Mouse (Mus musculus): ENCODE data around the gene Klhl26. TPM values are rescaled to one million over a fixed set of nuclear protein-coding genes. Genes with fewer than 3 reads are reported as not detected.

Gene Klhl26
- polyA plus RNA-seq, 1 experiment from 2014 or later: 19.3 TPM

- no peak for ATAC-seq
- 91% methylated on average over 6 of the region's 6 CpGs for WGBS
- H3K4me1 ChIP-seq (replicated peaks): no peaks in the 10 kb centered on the region
- H3K9me3 ChIP-seq: no peaks in the 10 kb centered on the region
- H3K4me2 ChIP-seq (replicated peaks): no peak overlapping the region
- no peak overlapping the region for H3K4me3 ChIP-seq (replicated peaks)
- H3K9ac ChIP-seq (replicated peaks): no peak overlapping the region
- no peak overlapping the region for H3K27ac ChIP-seq
- H3K27me3 ChIP-seq: peaks cover 4% of the 10 kb centered on the region; the same call in 1 of the 2 replicates
- no peaks in the 10 kb centered on the region for H3K36me3 ChIP-seq
Observed at GRCm38 (mm10) chr8:70457882-70458281, 18.9 kb downstream of the Klhl26 start.

GRCm38 (mm10) chr8:70456996-70457395 lies 19.8 kb downstream of the Klhl26 start:
- no peak overlapping the region for H3K4me3 ChIP-seq (replicated peaks)
- H3K27ac ChIP-seq: no peak overlapping the region
- 88% methylated on average over 1 of the region's 1 CpGs for WGBS
- peaks cover 8% of the 10 kb centered on the region for H3K36me3 ChIP-seq
- peaks cover 10% of the 10 kb centered on the region; the same call in 1 of the 2 replicates for H3K27me3 ChIP-seq
- H3K4me2 ChIP-seq (replicated peaks): no peak overlapping the region
- H3K9me3 ChIP-seq: no peaks in the 10 kb centered on the region
- no peak overlapping the region for H3K9ac ChIP-seq (replicated peaks)
- ATAC-seq: no peak
- H3K4me1 ChIP-seq (replicated peaks): no peaks in the 10 kb centered on the region

GRCm38 (mm10) chr8:70453852-70454251 lies 22.9 kb downstream of the Klhl26 start:
- no peak overlapping the region for H3K9ac ChIP-seq (replicated peaks)
- H3K27ac ChIP-seq: no peak overlapping the region
- ATAC-seq: no peak
- H3K4me3 ChIP-seq (replicated peaks): no peak overlapping the region
- H3K4me1 ChIP-seq (replicated peaks): no peaks in the 10 kb centered on the region
- no peaks in the 10 kb centered on the region for H3K9me3 ChIP-seq
- WGBS: 93% methylated on average over 5 of the region's 5 CpGs
- H3K36me3 ChIP-seq: peaks cover 26% of the 10 kb centered on the region
- peaks cover 11% of the 10 kb centered on the region; the same call in 1 of the 2 replicates for H3K27me3 ChIP-seq
- no peak overlapping the region for H3K4me2 ChIP-seq (replicated peaks)

GRCm38 (mm10) chr8:70452196-70452966 lies 24.4 kb downstream of the Klhl26 start:
- Histone ChIP-seq H3K27ac (no peak overlapping the region), H3K4me1 (replicated peaks) (no peaks in the 10 kb centered on the region), H3K9me3 (no peaks in the 10 kb centered on the region), H3K9ac (replicated peaks) (no peak overlapping the region), H3K4me3 (replicated peaks) (no peak overlapping the region), H3K36me3 (peaks cover 26% of the 10 kb centered on the region), H3K4me2 (replicated peaks) (no peak overlapping the region), H3K27me3 (peaks cover 11% of the 10 kb centered on the region; the same call in 1 of the 2 replicates)
- WGBS: 68% methylated on average over 52 of the region's 52 CpGs
- ATAC-seq: no peak

- H3K4me3 ChIP-seq (replicated peaks): no peak overlapping the region
- ATAC-seq: no peak
- 74% methylated on average over 19 of the region's 19 CpGs for WGBS
- no peak overlapping the region for H3K9ac ChIP-seq (replicated peaks)
- H3K4me1 ChIP-seq (replicated peaks): no peaks in the 10 kb centered on the region
- H3K9me3 ChIP-seq: no peaks in the 10 kb centered on the region
- H3K4me2 ChIP-seq (replicated peaks): no peak overlapping the region
- H3K36me3 ChIP-seq: peaks cover 26% of the 10 kb centered on the region
- H3K27me3 ChIP-seq: 0 out of 2 replicates have a peak, but pooled peaks cover 6% of the 10 kb centered on the region
- no peak overlapping the region for H3K27ac ChIP-seq
Observed at GRCm38 (mm10) chr8:70447639-70448420, 28.9 kb downstream of the Klhl26 start.

GRCm38 (mm10) chr8:70445988-70446387 lies 30.8 kb downstream of the Klhl26 start:
- H3K27me3 ChIP-seq: no peaks in the 10 kb centered on the region
- H3K9me3 ChIP-seq: no peaks in the 10 kb centered on the region
- H3K4me3 ChIP-seq (replicated peaks): no peak overlapping the region
- no peaks in the 10 kb centered on the region for H3K4me1 ChIP-seq (replicated peaks)
- 90% methylated on average over 1 of the region's 1 CpGs for WGBS
- H3K27ac ChIP-seq: no peak overlapping the region
- no peak for ATAC-seq
- H3K4me2 ChIP-seq (replicated peaks): no peak overlapping the region
- H3K36me3 ChIP-seq: peaks cover 8% of the 10 kb centered on the region; the same call in 1 of the 2 replicates
- H3K9ac ChIP-seq (replicated peaks): no peak overlapping the region

GRCm38 (mm10) chr8:70443326-70443725 lies 33.4 kb downstream of the Klhl26 start:
- H3K9me3 ChIP-seq: no peaks in the 10 kb centered on the region
- H3K36me3 ChIP-seq: no peaks in the 10 kb centered on the region
- H3K27ac ChIP-seq: no peak overlapping the region
- 88% methylated on average over 4 of the region's 4 CpGs for WGBS
- H3K4me1 ChIP-seq (replicated peaks): peaks cover 12% of the 10 kb centered on the region
- no peak for ATAC-seq
- no peak overlapping the region for H3K4me2 ChIP-seq (replicated peaks)
- H3K4me3 ChIP-seq (replicated peaks): no peak overlapping the region
- no peak overlapping the region for H3K9ac ChIP-seq (replicated peaks)
- no peaks in the 10 kb centered on the region for H3K27me3 ChIP-seq

GRCm38 (mm10) chr8:70441565-70441964 lies 35.2 kb downstream of the Klhl26 start:
- 79% methylated on average over 3 of the region's 3 CpGs for WGBS
- no peak for ATAC-seq
- Histone ChIP-seq H3K9me3 (no peaks in the 10 kb centered on the region), H3K9ac (replicated peaks) (no peak overlapping the region), H3K27me3 (no peaks in the 10 kb centered on the region), H3K4me1 (replicated peaks) (peaks cover 24% of the 10 kb centered on the region), H3K27ac (no peak overlapping the region), H3K4me3 (replicated peaks) (no peak overlapping the region), H3K36me3 (no peaks in the 10 kb centered on the region), H3K4me2 (replicated peaks) (no peak overlapping the region)

GRCm38 (mm10) chr8:70440246-70440645 lies 36.5 kb downstream of the Klhl26 start:
- Histone ChIP-seq H3K4me1 (replicated peaks) (peaks cover 24% of the 10 kb centered on the region), H3K9ac (replicated peaks) (peak overlapping the region; percentile 65), H3K27ac (no peak overlapping the region), H3K4me3 (replicated peaks) (peak overlapping the region; percentile 67), H3K27me3 (no peaks in the 10 kb centered on the region), H3K36me3 (no peaks in the 10 kb centered on the region; the same call in 1 of the 2 replicates), H3K9me3 (no peaks in the 10 kb centered on the region), H3K4me2 (replicated peaks) (peak overlapping the region; percentile 85)
- WGBS: 55% methylated on average over 3 of the region's 3 CpGs
- ATAC-seq: no peak

- H3K36me3 ChIP-seq: no peaks in the 10 kb centered on the region; the same call in 1 of the 2 replicates
- ATAC-seq: no peak
- H3K27ac ChIP-seq: peak overlapping the region; percentile 84
- H3K9me3 ChIP-seq: no peaks in the 10 kb centered on the region
- H3K4me2 ChIP-seq (replicated peaks): peak overlapping the region; percentile 85
- 6% methylated on average over 7 of the region's 7 CpGs for WGBS
- H3K9ac ChIP-seq (replicated peaks): peak overlapping the region; percentile 65
- H3K27me3 ChIP-seq: no peaks in the 10 kb centered on the region
- H3K4me3 ChIP-seq (replicated peaks): peak overlapping the region; percentile 67
- peaks cover 24% of the 10 kb centered on the region for H3K4me1 ChIP-seq (replicated peaks)
Observed at GRCm38 (mm10) chr8:70439848-70440179, 37.0 kb downstream of the Klhl26 start.

- peak within 1 kb of the TSS; percentile 75 for H3K9ac ChIP-seq (replicated peaks)
- no peaks in the 10 kb centered on the region; the same call in 1 of the 2 replicates for H3K36me3 ChIP-seq
- no peaks in the 10 kb centered on the region for H3K9me3 ChIP-seq
- peaks cover 27% of the 10 kb centered on the region for H3K4me1 ChIP-seq (replicated peaks)
- 1% methylated on average over 69 of the region's 70 CpGs for WGBS
- peak within 1 kb of the TSS; percentile 84 for H3K27ac ChIP-seq
- peak; percentile 99 for ATAC-seq
- H3K27me3 ChIP-seq: no peaks in the 10 kb centered on the region
- peak within 1 kb of the TSS; percentile 85 for H3K4me2 ChIP-seq (replicated peaks)
- H3K4me3 ChIP-seq (replicated peaks): peak within 1 kb of the TSS; percentile 67
Observed at GRCm38 (mm10) chr8:70439055-70439847, 37.5 kb downstream of the Klhl26 start, which contains the start of gene Crtc1. Gene Crtc1, minus strand, starts transcription at chr8:70439579.
